Mouse (Mus musculus) kidney, embryonic 14.5 days (tissue): Measurements from ENCODE around the gene Stk11ip. TPM values are rescaled to one million over a fixed set of nuclear protein-coding genes. Genes with fewer than 3 reads are reported as not detected.

Source experiments
- ATAC-seq: fragments of 200-750 bp; cut with Nextera tagmentation; 2 replicates; pipeline ENCODE4 v1.8.0; 2017; ENCODE audit warnings: moderate number of reproducible peaks, mild to moderate bottlenecking, moderate TSS enrichment, moderate library complexity; ENCODE audit not compliant: low FRiP score, low TSS enrichment
- H3K27ac ChIP-seq: fragments of 300-500 bp; sonication (generic); 2 replicates; pipeline ENCODE4 v1.5.1; 2014; ENCODE audit warnings: low read depth, mild to moderate bottlenecking, low read length, moderate library complexity, mixed read lengths
- H3K27me3 ChIP-seq: fragments of 300-500 bp; sonication (generic); 2 replicates; pipeline ENCODE4 v1.6.1; 2014; ENCODE audit warnings: mild to moderate bottlenecking, low read length; ENCODE audit not compliant: control insufficient read depth, insufficient read depth
- H3K36me3 ChIP-seq: fragments of 300-500 bp; sonication (generic); 2 replicates; pipeline ENCODE4 v1.6.1; 2014; ENCODE audit warnings: low read length, mixed read lengths; ENCODE audit not compliant: control insufficient read depth, insufficient read depth
- H3K4me1 ChIP-seq: fragments of 300-500 bp; sonication (generic); 2 replicates; pipeline ENCODE4 v1.6.1; 2014; ENCODE audit warnings: low read length, mixed read lengths; ENCODE audit not compliant: control insufficient read depth, insufficient read depth
- H3K4me2 ChIP-seq: fragments of 300-500 bp; sonication (generic); replicated peaks from 2 replicates; pipeline ENCODE4 v1.6.1; 2014; ENCODE audit warnings: low read depth, mild to moderate bottlenecking, low read length
- H3K4me3 ChIP-seq: fragments of 300-500 bp; sonication (generic); 2 replicates; pipeline ENCODE4 v1.5.1; 2014; ENCODE audit warnings: mild to moderate bottlenecking, low read length
- H3K9ac ChIP-seq: fragments of 300-500 bp; sonication (generic); 2 replicates; pipeline ENCODE4 v1.6.1; 2014; ENCODE audit warnings: low read depth, mild to moderate bottlenecking, low read length, moderate library complexity
- H3K9me3 ChIP-seq: fragments of 300-500 bp; sonication (generic); 2 replicates; pipeline ENCODE4 v1.6.1; 2016; ENCODE audit warnings: low read length; ENCODE audit not compliant: control insufficient read depth
- WGBS: fragments of 180-500 bp; shearing (Covaris S2); extraction: QIAGEN DNeasy Blood & Tissue Kit; methylation state at CpG from one replicate; pipeline ENCODE4 v1.1.7; 2014; 5-methylcytosine and 5-hydroxymethylcytosine counted together
- polyA plus RNA-seq: library from polyadenylated mRNA; unstranded; fragments of >200 nt; fragmentation: Nextera tagmentation; extraction: Ambion mirVana; gene quantifications from 2 replicates; pipeline ENCODE4 v1.2.1, GENCODE M21; 2014

Stk11ip gene
- polyA plus RNA-seq, 1 experiment from 2014 or later = 22.0 TPM

DNA sequence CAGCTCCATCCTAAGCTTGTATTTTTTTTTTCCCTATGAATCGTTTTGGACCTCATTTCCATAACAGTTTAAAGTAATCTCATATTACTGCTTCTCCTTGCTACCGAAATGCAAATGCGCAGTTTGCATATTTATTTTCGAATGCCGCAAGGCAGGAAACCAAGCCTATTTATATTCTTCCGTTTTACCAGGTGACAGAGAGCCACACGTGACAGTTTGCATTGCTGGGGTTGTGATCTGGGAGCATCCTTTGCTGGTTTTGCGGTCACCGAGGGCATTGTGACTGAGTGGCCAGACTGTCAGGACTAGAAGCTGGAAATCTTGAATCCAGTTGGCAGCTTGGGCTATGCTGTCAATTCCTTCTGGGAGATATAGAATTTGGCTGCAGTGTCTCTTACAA is 44.3 kb downstream of the Stk11ip start:
- H3K4me2 ChIP-seq = no peak overlapping the region
- H3K4me1 ChIP-seq = no peaks in the 10 kb centered on the region
- no peak overlapping the region for H3K4me3 ChIP-seq
- H3K27ac ChIP-seq = no peak overlapping the region
- H3K36me3 ChIP-seq = no peaks in the 10 kb centered on the region
- no peak for ATAC-seq
- no peaks in the 10 kb centered on the region for H3K9me3 ChIP-seq
- H3K9ac ChIP-seq = no peak overlapping the region
- H3K27me3 ChIP-seq = no peaks in the 10 kb centered on the region
- WGBS = 67% methylated on average over 9 of the region's 9 CpGs

DNA sequence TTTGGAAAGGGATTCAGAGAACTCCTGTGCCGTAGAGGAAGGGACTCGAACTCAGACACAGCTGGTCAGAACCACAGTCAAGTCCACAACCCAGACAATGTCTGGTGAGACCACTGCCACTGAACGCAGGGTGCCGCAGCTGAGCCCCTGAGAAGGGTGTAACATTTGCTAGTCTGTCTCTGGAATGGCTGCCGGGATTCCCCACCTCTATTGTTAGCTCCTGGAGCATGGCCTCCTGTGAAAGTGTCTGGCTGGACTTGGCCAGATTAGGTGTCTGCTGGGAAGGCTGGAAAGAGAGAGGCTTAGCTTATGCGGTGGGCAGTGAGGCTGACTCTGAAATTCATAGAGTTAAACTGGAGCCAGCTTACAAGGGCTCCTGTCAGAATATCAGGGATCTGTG is 49.1 kb downstream of the Stk11ip start:
- no peak overlapping the region for H3K9ac ChIP-seq
- no peak for ATAC-seq
- 71% methylated on average over 6 of the region's 6 CpGs for WGBS
- H3K4me2 ChIP-seq = no peak overlapping the region
- no peaks in the 10 kb centered on the region for H3K9me3 ChIP-seq
- H3K27me3 ChIP-seq = no peaks in the 10 kb centered on the region
- H3K4me1 ChIP-seq = no peaks in the 10 kb centered on the region
- no peak overlapping the region for H3K4me3 ChIP-seq
- H3K36me3 ChIP-seq = no peaks in the 10 kb centered on the region
- H3K27ac ChIP-seq = no peak overlapping the region

DNA sequence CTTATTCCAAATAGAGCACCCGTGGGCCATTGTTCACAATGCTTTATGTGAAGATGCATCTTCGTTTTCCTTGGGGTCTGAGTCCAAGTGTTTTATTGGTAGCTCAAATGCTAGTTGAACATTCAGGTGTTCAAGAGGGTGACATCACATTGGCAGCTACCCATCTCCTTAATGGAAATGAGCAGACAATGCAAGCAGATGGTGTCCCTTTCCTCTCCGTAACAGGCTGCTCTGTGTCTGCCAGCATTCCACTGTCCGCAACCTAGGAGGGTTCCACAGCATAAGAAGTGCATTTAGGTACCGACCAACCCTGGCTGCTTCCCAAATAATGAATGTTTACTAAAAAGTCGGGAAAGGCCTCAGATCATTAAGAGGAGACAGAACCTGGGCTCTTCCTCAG is 51.4 kb downstream of the Stk11ip start:
- H3K27me3 ChIP-seq = no peaks in the 10 kb centered on the region
- H3K4me2 ChIP-seq = no peak overlapping the region
- H3K9ac ChIP-seq = no peak overlapping the region
- WGBS = 90% methylated on average over 6 of the region's 6 CpGs
- H3K4me3 ChIP-seq = no peak overlapping the region
- no peak overlapping the region for H3K27ac ChIP-seq
- no peak for ATAC-seq
- no peaks in the 10 kb centered on the region for H3K4me1 ChIP-seq
- H3K9me3 ChIP-seq = no peaks in the 10 kb centered on the region
- no peaks in the 10 kb centered on the region for H3K36me3 ChIP-seq

DNA sequence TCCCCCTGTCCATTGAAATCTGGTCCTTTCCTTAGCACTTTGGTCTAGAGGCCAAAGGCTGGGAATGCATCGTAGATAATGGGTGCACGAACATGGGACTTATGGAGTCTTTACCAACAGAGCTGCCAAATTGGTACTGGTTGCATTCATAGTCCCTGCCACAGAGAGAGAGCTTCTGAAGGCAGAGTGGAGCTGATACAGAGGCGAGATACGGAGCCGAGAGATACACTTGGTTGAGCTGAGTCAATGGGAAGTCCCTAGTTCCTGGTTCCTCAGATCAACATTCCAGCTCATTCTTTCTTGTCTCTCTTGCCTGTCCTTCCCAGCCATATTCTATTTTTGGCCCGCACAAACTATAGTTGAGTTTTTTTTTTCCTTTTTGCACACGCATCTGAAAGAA is 52.4 kb downstream of the Stk11ip start:
- Histone ChIP-seq H3K9me3 (no peaks in the 10 kb centered on the region), H3K27ac (no peak overlapping the region), H3K4me2 (no peak overlapping the region), H3K36me3 (no peaks in the 10 kb centered on the region), H3K27me3 (no peaks in the 10 kb centered on the region), H3K9ac (no peak overlapping the region), H3K4me1 (no peaks in the 10 kb centered on the region), H3K4me3 (no peak overlapping the region)
- 82% methylated on average over 7 of the region's 7 CpGs for WGBS
- ATAC-seq = no peak

DNA sequence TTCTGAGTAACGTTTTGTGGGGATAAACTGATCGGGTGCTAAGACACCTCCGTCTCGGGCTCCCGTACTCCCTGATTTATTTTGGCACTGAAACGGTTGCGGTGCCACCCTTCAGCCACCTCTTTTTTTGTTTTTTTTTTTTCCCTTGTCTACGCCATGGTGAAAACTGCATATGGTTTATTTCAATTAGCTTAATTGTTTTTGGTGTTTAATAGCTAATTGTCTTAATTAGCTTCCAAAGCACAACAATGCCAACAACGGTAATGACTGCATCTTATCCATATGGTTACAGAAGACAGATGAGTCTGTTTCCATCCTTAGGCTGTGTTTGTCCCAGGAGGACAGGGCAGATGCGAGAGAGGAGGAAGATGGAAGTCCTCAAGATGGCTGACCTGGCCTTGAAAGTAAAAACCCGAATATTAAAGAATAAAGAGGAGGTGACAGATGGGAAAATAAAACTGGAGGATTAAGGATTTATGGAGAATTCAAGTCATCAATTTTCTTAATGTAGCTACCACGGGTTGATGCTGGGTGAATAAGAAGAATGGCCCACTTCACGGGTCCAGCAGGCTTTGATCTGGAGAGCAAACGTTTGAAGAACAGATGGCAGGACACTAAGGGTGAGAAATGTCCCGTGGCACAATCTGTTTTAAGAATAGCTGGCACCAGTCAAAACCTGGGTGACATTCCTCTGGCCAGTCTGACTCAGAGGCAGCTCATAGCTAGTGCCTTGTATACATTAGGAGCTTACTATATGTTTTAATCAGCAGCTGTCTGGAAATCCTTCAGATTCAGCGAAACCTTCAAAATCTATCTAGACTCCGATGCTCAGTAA is 53.4 kb downstream of the Stk11ip start:
- H3K36me3 ChIP-seq = no peaks in the 10 kb centered on the region
- H3K27me3 ChIP-seq = no peaks in the 10 kb centered on the region
- no peak overlapping the region for H3K9ac ChIP-seq
- H3K4me1 ChIP-seq = no peaks in the 10 kb centered on the region
- 55% methylated on average over 17 of the region's 17 CpGs for WGBS
- no peak overlapping the region for H3K4me3 ChIP-seq
- no peak overlapping the region for H3K27ac ChIP-seq
- no peak overlapping the region for H3K4me2 ChIP-seq
- ATAC-seq = no peak
- H3K9me3 ChIP-seq = no peaks in the 10 kb centered on the region

DNA sequence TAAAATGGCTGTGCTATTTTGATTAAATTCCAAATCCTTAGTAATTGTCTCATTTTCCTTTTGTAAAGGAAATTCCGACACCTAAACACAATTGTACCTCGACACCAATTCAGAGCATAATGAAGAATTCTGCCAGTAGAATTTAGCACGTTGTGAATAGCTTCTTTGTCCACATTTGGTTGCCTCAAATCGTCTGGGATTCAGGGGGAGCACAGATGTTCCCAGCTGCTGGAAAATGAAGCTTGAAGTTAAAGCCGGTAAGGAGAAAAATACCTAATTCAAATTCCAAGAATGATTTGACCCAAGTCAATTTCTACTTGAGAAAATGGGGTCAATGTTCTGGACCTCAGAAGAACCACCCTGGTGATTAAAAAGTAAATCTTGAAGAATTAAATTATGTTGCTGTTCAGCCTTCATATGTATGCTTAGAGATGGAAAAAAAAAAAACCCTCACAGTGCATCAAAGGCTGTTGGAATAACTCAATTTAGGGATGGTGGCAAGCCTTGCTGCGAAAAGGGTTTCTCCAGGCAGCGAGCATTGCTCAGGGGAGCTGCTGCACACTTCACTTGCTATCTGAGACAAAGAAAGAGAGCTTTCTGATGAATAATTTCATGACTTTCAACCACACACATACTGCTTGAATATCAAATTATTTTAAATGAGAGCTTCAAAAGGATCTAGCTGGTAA is 60.8 kb downstream of the Stk11ip start:
- Histone ChIP-seq H3K9me3 (no peaks in the 10 kb centered on the region), H3K4me2 (no peak overlapping the region), H3K4me1 (no peaks in the 10 kb centered on the region), H3K27ac (no peak overlapping the region), H3K36me3 (no peaks in the 10 kb centered on the region), H3K9ac (no peak overlapping the region), H3K4me3 (no peak overlapping the region), H3K27me3 (no peaks in the 10 kb centered on the region)
- WGBS = 51% methylated on average over 7 of the region's 7 CpGs
- ATAC-seq = no peak

DNA sequence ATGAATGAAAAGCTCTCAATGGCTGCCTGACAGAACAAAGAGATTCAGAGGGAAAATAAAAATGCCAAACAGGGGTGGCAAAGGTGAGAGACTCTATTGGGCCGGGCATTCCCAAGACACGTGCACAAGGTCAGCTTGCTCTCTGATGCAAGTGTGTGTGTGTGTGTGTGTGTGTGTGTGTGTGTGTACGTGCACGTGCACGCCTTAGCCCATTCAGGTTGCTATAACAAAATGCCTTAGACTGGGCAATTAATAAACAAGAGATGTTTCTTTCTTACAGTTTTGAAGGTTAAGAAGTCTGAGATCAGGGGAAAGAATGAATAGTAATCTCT is 61.3 kb downstream of the Stk11ip start:
- H3K4me1 ChIP-seq = no peaks in the 10 kb centered on the region
- no peak overlapping the region for H3K4me2 ChIP-seq
- 78% methylated on average over 5 of the region's 5 CpGs for WGBS
- no peak for ATAC-seq
- H3K36me3 ChIP-seq = no peaks in the 10 kb centered on the region
- no peak overlapping the region for H3K27ac ChIP-seq
- no peaks in the 10 kb centered on the region for H3K9me3 ChIP-seq
- H3K9ac ChIP-seq = no peak overlapping the region
- H3K27me3 ChIP-seq = no peaks in the 10 kb centered on the region
- H3K4me3 ChIP-seq = no peak overlapping the region

DNA sequence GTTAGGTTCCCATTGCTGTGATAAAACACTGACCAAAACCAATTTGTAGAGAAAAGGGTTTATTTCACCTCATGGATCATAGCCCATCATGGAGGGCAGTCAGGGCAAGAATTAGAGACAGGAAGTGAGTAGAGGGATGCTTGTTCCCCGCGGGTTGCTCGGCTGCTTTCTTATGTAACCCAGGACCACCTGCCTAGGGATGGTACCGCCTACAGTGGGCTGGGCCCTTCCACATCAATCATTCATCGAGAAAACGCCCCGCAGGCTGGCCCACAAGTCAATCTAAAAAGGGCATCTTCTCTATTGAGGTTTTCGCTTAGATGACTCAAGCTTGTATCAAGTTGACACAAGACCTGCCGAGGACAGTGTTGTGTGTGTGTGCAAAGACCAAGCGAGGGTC is 61.7 kb downstream of the Stk11ip start:
- Histone ChIP-seq H3K27me3 (no peaks in the 10 kb centered on the region), H3K36me3 (no peaks in the 10 kb centered on the region), H3K27ac (no peak overlapping the region), H3K4me2 (no peak overlapping the region), H3K4me3 (no peak overlapping the region), H3K9me3 (no peaks in the 10 kb centered on the region), H3K9ac (no peak overlapping the region), H3K4me1 (no peaks in the 10 kb centered on the region)
- no peak for ATAC-seq
- WGBS = 77% methylated on average over 10 of the region's 10 CpGs

DNA sequence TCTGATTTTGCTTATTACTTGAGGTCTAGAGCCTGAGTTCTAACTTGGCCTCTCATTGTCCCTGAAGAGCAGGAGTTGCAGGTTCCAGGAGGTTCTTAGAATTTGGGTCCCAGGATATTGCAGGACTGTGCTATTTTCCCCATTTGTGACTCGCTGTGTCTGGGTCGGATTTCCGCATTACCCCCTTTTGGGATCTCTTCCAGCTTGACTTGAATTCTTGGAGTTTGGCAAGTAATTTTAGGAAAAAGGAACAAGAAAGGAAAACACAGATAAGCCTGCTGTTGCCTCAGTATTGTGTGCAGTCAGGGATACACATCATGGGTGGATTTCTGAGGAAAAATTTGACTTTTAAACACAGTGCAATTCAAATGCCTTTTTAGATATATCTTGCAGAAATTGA is 65.5 kb downstream of the Stk11ip start:
- Histone ChIP-seq H3K36me3 (no peaks in the 10 kb centered on the region), H3K9me3 (no peaks in the 10 kb centered on the region), H3K27ac (no peak overlapping the region), H3K4me3 (no peak overlapping the region), H3K4me1 (no peaks in the 10 kb centered on the region), H3K9ac (no peak overlapping the region), H3K4me2 (no peak overlapping the region), H3K27me3 (no peaks in the 10 kb centered on the region)
- no peak for ATAC-seq
- WGBS = 85% methylated on average over 3 of the region's 3 CpGs
